Mouse (Mus musculus) cerebellum, adult 8-10 months (tissue): ENCODE measurements around the gene Slc25a11.

Experiments
- DNase-seq: peaks from one replicate; pipeline ENCODE4 v3.0.0; 2022

Slc25a11 gene

GRCm38 (mm10) chr11:70667271-70668150, 20.2 kb upstream of the Slc25a11 start:
- no peak for DNase-seq

GRCm38 (mm10) chr11:70666687-70667086, 19.4 kb upstream of the Slc25a11 start:
- DNase-seq: no peak

GRCm38 (mm10) chr11:70664741-70665140, 17.5 kb upstream of the Slc25a11 start:
- DNase-seq: no peak

GRCm38 (mm10) chr11:70663957-70664356, 16.7 kb upstream of the Slc25a11 start:
- DNase-seq: no peak

GRCm38 (mm10) chr11:70663101-70663500, 15.8 kb upstream of the Slc25a11 start:
- no peak for DNase-seq

- no peak for DNase-seq
These were observed 13.3 kb upstream of the Slc25a11 start for GRCm38 (mm10) chr11:70660571-70660970.

GRCm38 (mm10) chr11:70658942-70659341, 11.7 kb upstream of the Slc25a11 start:
- no peak for DNase-seq

- no peak for DNase-seq
These were observed 11.2 kb upstream of the Slc25a11 start for GRCm38 (mm10) chr11:70658521-70658920.

GRCm38 (mm10) chr11:70657991-70658390, 10.7 kb upstream of the Slc25a11 start:
- DNase-seq: no peak

GRCm38 (mm10) chr11:70657573-70657972, 10.3 kb upstream of the Slc25a11 start:
- no peak for DNase-seq

- no peak for DNase-seq
These were observed 9.7 kb upstream of the Slc25a11 start, which contains the start of gene Eno3 for GRCm38 (mm10) chr11:70656964-70657363. TSS of gene Eno3 (plus strand) at chr11:70657202.

GRCm38 (mm10) chr11:70656456-70656927, 9.2 kb upstream of the Slc25a11 start:
- no peak for DNase-seq

- DNase-seq: no peak
These were observed 8.5 kb upstream of the Slc25a11 start for GRCm38 (mm10) chr11:70655571-70656455.

- peak; percentile 82 for DNase-seq
These were observed 7.8 kb upstream of the Slc25a11 start for GRCm38 (mm10) chr11:70654923-70655570.

- peak; percentile 69 for DNase-seq
These were observed 7.1 kb upstream of the Slc25a11 start, which contains the start of gene Pfn1 for GRCm38 (mm10) chr11:70654198-70654922. TSS of gene Pfn1 (minus strand) at chr11:70654644.

GRCm38 (mm10) chr11:70653345-70654197, 6.3 kb upstream of the Slc25a11 start:
- DNase-seq: peak; percentile 66

- DNase-seq: peak; percentile 22
These were observed 5.6 kb upstream of the Slc25a11 start for GRCm38 (mm10) chr11:70652884-70653344.

GRCm38 (mm10) chr11:70652029-70652883, 5.0 kb upstream of the Slc25a11 start:
- DNase-seq: no peak

- DNase-seq: peak; percentile 7
These were observed 4.1 kb upstream of the Slc25a11 start for GRCm38 (mm10) chr11:70651391-70651790.
